12 mouse cellular contexts compared by ENCODE assay signal in genomic region chr3:27370582-27371275, GRCm38 (mm10). TPM values are rescaled to one million over a fixed set of nuclear protein-coding genes. Genes with fewer than 3 reads are reported as not detected.
A peak's percentile ranks its signal among the peaks of the same experiment; 100 is the strongest.
DNase-seq lines count a peak whose midpoint lies in the region; ATAC-seq and TF ChIP-seq lines count a peak whose summit lies in the region.
"Had no signal": no experiment of that assay in that cellular context is flagged by ENCODE, and none has a peak within 500 bp of the region (broad histone marks: within the 10 kb centered on the region; RNA-seq: fewer than 3 reads in every experiment).

No protein-coding gene starts in this region.

- H3K4me2 ChIP-seq in forebrain, embryonic 13.5 days: peak overlapping the region; percentile 86
- peak overlapping the region; percentile 48 for H3K4me2 ChIP-seq in midbrain, embryonic 11.5 days

- no peaks in the 10 kb centered on the region for H3K9me3 ChIP-seq in E14TG2a.4 (ENCODE audit: low read length)
- H3K9me3 ChIP-seq in forebrain, embryonic 13.5 days (replicated peaks): no peaks in the 10 kb centered on the region
- H3K9me3 ChIP-seq in midbrain, embryonic 11.5 days (ENCODE audit: control insufficient read depth, low read length): no peaks in the 10 kb centered on the region

- peak; percentile 66 for DNase-seq in ES-CJ7 (ENCODE audit: low read depth, low spot score)
- peak; percentile 87 for DNase-seq in midbrain, embryonic 11.5 days (ENCODE audit: low spot score, missing footprints)
- DNase-seq in cerebellum, postnatal 4 days (ENCODE audit: low spot score in 2 of 2): no peak
- no peak for DNase-seq in thymus, postnatal 0 days (ENCODE audit: low spot score)
- DNase-seq in urinary bladder, postnatal 25 days (ENCODE audit: low spot score): no peak
- DNase-seq: cerebellum, adult 8-10 months; spleen, adult 18-20 months; thymus, adult 18-20 months had no signal

- no peaks in the 10 kb centered on the region for H3K36me3 ChIP-seq in E14TG2a.4 (ENCODE audit: insufficient read depth, low read length)
- no peaks in the 10 kb centered on the region for H3K36me3 ChIP-seq in forebrain, embryonic 13.5 days (ENCODE audit: poor library complexity, severe bottlenecking)
- H3K36me3 ChIP-seq in midbrain, embryonic 11.5 days (ENCODE audit: control insufficient read depth, insufficient read depth, low read length): no peaks in the 10 kb centered on the region

- WGBS in forebrain, embryonic 13.5 days: 2% methylated on average over 20 of the region's 20 CpGs
- 3% methylated on average over 20 of the region's 20 CpGs for WGBS in midbrain, embryonic 11.5 days

- peaks cover 78% of the 10 kb centered on the region for H3K27me3 ChIP-seq in E14TG2a.4 (ENCODE audit: insufficient read depth, low read length)
- peaks cover 63% of the 10 kb centered on the region for H3K27me3 ChIP-seq in forebrain, embryonic 13.5 days
- H3K27me3 ChIP-seq in midbrain, embryonic 11.5 days (ENCODE audit: control insufficient read depth, insufficient read depth, low read length): peaks cover 38% of the 10 kb centered on the region

- H3K27ac ChIP-seq in forebrain, embryonic 13.5 days: no peak overlapping the region
- H3K27ac ChIP-seq in midbrain, embryonic 11.5 days (ENCODE audit: low read depth, low read length): no peak overlapping the region

- TF ChIP-seq CTCF in E14TG2a.4 (conservative IDR thresholded peaks at IDR 0.05; ENCODE audit: low read length): no peak

- H3K9ac ChIP-seq in forebrain, embryonic 13.5 days: no peak overlapping the region
- H3K9ac ChIP-seq in midbrain, embryonic 11.5 days (ENCODE audit: low read length): no peak overlapping the region

- peaks cover 33% of the 10 kb centered on the region for H3K4me1 ChIP-seq in E14TG2a.4 (replicated peaks; ENCODE audit: low read depth, low read length)
- H3K4me1 ChIP-seq in forebrain, embryonic 13.5 days: peaks cover 15% of the 10 kb centered on the region
- peaks cover 8% of the 10 kb centered on the region for H3K4me1 ChIP-seq in midbrain, embryonic 11.5 days (ENCODE audit: control insufficient read depth, insufficient read depth, low read length)

- peak overlapping the region; percentile 76 for H3K4me3 ChIP-seq in E14TG2a.4 (replicated peaks; ENCODE audit: low read length)
- peak overlapping the region; percentile 44 for H3K4me3 ChIP-seq in forebrain, embryonic 13.5 days
- H3K4me3 ChIP-seq in midbrain, embryonic 11.5 days (ENCODE audit: low read depth, low read length): peak overlapping the region; percentile 25

- 0 out of 2 replicates have a peak, but pooled peaks have one; percentile 6 for ATAC-seq in forebrain, embryonic 13.5 days
- no peak for ATAC-seq in midbrain, embryonic 11.5 days (ENCODE audit: low FRiP score)
- ATAC-seq: inflammation-experienced regulatory T-cells, adult 6 months had no signal

RNA-seq across cellular contexts. Expression of gene Ghsr, which starts 0.4 kb away (rescaled TPM):
- polyA plus RNA-seq in forebrain, embryonic 13.5 days (2015; fragmentation: Nextera tagmentation; extraction: Ambion mirVana): not detected in 2 replicates
- 0.34 and 0.63 TPM in 2 replicates for polyA plus RNA-seq in midbrain, embryonic 11.5 days (2014; fragmentation: Nextera tagmentation; extraction: Ambion mirVana)
- 0.05 and 0.06 TPM in 2 replicates for polyA plus RNA-seq in thymus, postnatal 0 days (2015; fragmentation: Nextera tagmentation; extraction: Ambion mirVana)
- polyA plus RNA-seq: inflammation-experienced regulatory T-cells, adult 6 months; liver, embryonic 11.5 days had no signal

RNA-seq across cellular contexts. Expression of gene Tnfsf10, which starts 53.9 kb away (rescaled TPM):
- 0.05 TPM in 1 of 2 replicates, not detected in the other for polyA plus RNA-seq in forebrain, embryonic 13.5 days (2015; fragmentation: Nextera tagmentation; extraction: Ambion mirVana)
- polyA plus RNA-seq in midbrain, embryonic 11.5 days (2014; fragmentation: Nextera tagmentation; extraction: Ambion mirVana): not detected in 2 replicates
- 2.8 TPM in 2 replicates for polyA plus RNA-seq in thymus, postnatal 0 days (2015; fragmentation: Nextera tagmentation; extraction: Ambion mirVana)

Comparison
In these comparisons a context has a peak if more than half of its experiments do, and no peak if none do; other contexts are left out.
1. H3K4me3 ChIP-seq: peak in every context shown above with its lines; median percentile 76 in E14TG2a.4; 44 in forebrain, embryonic 13.5 days; 25 in midbrain, embryonic 11.5 days.
2. DNase-seq: peak in ES-CJ7 (single experiment) and midbrain, embryonic 11.5 days (single experiment); none in cerebellum, postnatal 4 days (0 of 2), thymus, postnatal 0 days (single experiment) and urinary bladder, postnatal 25 days (single experiment).